Mouse (Mus musculus): ENCODE data around the gene Lnx1.

Lnx1 gene

GRCm38 (mm10) chr5:74648216-74648615 is 54.5 kb downstream of the Lnx1 start:
- no peak for DNase-seq

DNA sequence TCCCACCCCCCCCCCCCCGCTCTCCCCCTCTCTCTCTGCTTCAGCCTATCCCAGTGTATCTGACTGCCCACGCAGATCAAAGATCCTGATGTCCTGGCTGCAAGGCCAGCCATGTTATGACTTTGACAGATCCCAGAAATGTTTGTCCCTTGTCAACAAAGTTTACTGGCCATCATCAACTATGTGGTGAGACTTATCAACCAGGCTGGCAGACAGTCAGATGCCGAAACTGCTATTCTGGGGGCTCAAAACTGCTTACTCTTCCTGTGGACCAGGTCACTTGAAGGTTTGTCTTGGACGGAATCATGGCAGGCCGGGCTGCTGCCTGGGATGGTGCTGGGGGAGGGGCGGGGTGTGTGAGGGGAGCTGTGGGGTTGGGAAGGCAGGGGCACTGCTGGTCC is 55.1 kb downstream of the Lnx1 start:
- no peak for DNase-seq

DNA sequence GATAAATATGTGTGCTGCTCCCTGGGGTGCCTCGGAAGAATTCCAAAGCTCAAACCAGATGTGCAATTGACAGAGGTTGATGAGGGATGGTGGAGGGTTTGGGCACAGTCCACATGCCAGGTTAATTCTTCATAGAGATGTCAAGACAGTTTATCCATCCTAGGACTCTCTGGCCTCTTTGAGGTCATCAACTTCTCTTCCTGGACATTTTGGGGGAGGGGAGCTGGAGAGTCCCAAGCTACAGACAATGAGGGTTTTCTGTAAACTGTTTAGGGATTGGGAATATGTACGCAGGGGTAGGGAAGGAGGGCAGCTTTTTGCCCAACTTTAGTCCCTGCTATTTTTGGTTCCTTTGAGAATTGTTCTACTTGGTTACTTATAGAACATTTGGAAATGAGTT is 60.4 kb downstream of the Lnx1 start:
- DNase-seq = no peak

GRCm38 (mm10) chr5:74641000-74641399 is 61.7 kb downstream of the Lnx1 start:
- DNase-seq = peak; percentile 45

DNA sequence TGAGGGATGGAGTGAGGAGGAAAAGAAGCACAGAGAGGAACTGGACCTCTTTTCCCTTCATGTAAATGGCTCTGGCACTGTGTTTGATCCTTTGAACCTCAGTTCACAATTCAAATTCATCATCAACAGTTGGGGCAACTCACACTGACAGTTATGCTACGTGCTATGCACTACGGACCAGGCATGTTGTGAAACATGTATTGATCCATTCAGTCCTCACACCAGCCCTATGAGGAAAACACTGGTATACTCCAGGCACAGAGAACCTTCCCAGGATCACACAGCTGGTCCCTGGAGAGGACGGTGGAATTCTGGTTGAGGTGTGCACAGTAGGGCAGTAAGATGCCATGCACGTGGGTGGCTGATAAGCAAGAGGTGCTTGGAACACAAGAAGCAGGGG is 62.2 kb downstream of the Lnx1 start:
- no peak for DNase-seq

DNA sequence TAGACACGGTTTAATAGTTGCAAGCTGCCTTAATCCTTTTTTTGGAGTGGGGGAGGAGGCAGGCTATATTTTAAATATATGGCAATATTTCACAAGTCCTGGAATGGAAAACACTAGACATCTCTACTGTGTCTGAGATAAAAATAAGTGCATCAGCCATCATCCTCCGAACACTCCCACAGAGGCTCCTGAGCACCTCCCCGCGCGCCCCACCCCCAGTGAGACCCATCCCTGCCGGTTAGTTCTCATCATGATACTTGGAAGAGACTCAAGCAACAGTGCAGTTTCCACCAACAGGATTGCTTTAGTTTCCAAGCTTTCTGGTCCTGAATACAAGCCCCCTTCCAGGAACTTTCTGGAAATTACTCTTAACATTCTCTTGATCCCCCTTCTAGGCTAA is 63.2 kb downstream of the Lnx1 start:
- DNase-seq = no peak

DNA sequence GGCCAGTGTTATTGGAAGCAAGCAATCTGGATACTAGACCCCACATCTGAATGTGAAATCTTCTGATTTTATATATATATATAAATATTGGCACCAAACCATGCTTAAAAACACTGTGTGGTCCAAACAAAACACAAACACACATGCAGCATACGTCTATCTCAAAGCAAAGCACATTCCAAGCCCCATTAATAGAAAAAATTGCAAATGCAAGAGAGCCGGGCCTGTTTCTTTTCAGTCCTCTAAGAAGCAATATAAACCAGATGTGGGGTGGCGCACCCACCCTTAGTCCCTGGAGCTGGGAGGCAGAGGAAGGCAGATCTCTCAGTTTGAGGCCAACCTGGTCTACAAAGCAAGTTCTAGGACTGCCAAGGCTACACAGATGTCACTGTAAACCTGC is 68.3 kb downstream of the Lnx1 start:
- DNase-seq = no peak

- DNase-seq = no peak
Measured at GRCm38 (mm10) chr5:74633453-74633852, 69.3 kb downstream of the Lnx1 start.

DNA sequence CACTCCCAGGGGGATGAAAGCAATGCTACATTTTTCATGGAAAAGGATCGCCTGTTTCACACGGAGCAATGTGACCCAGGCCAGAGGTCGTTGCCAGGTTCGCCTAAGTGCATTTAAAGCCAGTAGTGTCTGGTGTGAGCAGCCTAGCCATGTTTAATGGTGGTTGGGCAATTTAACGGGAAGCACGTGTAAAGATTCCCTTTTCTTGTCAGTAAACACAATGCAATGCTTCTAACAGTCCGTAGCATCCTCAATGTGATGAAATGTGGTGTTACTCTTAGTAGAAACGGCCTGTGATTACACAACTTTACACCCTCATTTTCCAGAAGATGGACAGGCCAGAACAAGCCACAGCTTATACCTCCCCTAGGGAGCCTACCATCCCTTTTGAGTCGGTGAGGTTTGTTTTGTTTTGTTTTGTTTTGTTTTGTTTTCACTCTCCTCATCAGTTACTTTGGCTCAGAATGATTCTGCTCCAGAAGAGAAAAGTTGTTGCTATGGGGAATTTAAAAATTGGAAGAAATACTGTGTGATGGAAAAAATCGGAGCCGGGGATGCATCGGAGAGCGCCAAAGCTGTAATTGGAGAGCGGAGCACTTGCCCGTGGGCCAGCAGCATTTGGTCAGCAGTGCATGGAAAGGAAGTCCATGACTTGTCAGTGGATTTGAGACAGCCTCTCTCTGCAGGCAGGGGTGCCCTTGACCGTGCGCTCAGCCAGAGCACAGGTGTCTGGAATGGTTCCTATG is 70.2 kb downstream of the Lnx1 start:
- DNase-seq = no peak

- no peak for DNase-seq
Measured at GRCm38 (mm10) chr5:74628001-74628400, 74.7 kb downstream of the Lnx1 start.

- no peak for DNase-seq
Measured at GRCm38 (mm10) chr5:74624385-74624784, 78.3 kb downstream of the Lnx1 start.

- no peak for DNase-seq
Measured at GRCm38 (mm10) chr5:74623316-74624000, 79.3 kb downstream of the Lnx1 start.

DNA sequence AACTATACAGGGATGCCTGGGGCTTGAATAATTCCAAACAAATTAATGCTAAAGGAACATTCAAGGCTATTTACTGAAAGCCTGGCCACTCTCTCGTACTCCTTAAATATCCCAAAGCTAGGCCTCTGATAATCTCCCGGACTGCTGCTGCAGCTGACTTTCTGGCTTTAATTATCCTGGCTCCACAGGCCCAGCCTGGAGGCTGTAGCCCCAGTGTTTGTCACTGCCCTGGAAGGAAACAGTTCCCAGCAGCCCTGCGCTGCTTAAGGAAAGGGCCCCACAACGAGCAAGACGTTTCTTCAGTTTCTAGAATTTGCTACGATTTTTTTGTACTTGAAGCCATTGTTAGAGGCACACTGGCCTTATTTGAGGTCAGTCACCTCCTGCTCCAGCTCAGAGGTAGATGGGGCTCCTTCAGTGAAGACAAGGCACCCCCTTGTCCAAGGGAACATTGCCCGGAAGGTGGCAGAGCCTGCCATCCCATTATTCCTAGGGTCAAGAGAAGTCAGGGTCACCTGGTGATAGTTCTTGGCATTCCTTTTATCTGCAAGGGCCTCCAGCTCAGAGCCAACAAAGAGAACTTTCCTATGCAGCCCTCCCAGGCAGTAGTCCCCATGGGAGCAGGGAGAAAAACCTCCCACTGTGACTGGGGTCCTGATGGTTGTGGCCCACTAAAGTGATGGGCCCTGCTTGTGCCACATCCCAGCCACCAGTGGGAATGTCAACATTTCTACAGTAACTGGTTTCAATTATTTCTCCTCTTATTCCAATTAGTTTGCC is 80.8 kb downstream of the Lnx1 start:
- no peak for DNase-seq

GRCm38 (mm10) chr5:74618573-74619059 is 84.1 kb downstream of the Lnx1 start:
- DNase-seq = no peak

DNA sequence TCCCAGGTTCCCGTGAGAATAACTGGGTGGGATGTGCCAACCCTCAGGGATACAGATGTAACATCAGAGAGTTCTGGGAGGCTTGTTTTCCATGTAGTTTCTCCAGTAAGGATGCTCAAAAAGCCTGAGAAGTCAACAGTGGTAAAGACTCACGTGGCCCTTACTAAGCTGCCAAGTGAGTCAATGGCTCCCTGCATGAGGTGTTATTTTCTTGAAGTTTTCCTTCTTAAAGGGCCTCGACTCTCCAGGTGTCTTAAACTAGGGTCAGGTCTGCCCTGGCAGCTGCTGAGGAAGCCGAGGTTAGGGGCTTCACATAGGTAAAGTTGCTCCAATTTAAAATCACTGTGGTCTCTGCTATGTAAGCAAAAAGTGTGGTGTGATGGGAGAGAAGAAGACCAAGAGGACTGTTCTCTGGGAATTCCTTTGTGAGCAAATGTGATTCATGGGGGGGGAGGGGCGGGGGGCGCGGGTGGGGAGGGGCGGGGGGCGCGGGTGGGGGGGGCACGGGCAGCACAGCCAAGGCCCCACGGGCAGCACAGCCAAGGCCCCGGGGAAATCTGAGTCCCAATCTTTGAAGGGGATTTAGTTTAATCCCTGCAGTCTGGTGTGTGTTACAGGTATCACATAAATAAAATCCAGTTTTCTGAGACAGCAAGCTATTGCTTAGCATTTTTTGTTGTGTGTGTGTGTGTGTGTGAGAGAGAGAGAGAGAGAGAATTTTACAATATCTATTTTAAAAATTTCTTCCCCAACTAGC is 84.7 kb downstream of the Lnx1 start:
- no peak for DNase-seq

DNA sequence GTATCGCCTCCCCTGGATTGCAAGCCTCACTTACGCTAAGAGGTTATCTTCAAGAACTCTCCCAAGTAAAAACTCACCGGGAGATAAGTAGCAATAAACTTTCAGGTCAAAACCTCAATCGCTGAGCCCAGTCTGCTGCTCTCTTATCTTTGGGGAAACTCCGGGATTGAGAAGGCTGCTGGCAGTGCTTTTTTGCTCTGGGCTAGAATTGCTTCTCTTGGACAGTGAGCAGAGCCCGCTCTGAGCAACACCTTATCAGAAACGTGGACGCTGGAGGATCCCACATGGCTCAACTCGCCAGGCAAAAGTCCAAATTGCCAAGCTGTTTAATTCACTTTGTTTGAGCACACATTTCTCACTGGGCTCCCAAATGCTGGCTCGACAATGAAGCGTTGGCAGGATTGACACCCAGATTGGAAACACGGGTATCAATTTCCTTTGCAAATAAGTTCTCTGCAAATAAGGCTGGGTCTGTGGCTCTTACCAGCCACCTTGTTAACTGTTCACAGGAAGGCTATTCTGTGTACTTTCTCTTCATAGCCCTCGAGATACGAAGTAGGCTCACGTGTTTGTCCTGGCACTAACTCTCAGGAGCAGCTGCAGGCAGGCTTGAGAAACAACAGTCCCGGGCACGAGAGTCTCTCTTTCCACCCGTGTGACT is 89.1 kb downstream of the Lnx1 start:
- DNase-seq = no peak

DNA sequence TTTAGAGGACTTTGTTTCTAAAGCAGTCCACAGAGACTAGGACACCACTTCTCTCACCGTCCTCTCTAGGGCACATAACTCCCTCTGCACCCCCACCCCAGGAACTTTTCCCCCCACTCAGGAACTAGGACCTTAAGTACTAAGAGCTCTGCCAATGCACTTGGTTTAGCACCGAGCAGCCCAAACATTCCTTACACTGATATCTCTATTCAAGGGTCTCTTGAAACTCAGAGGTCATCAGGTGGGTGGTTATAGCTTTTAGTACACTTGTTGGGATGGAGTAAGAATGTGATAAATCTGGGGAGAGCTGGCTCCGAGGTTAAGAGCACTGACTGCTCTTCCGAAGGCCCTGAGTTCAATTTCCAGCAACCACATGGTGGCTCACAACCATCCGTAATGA is 90.0 kb downstream of the Lnx1 start:
- DNase-seq = no peak

DNA sequence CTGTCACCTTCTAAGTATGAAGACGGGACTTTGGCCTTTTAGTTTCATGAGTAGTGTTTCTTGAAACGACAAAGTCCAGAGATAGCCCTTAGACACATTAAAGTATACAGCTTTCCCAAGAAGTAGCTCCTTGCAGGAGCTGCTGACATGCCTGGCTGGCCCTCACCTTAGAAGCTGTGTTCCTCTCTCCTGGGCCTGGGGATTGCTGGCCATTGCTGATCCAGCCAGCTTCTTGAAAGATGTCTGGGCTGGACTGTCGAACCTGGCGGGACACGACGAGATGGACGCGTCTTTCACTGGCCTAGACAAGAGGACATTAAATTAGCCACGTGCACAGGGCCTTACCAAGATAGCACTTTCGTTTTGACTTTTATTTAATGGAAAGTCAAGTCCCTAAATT is 92.2 kb downstream of the Lnx1 start:
- no peak for DNase-seq

- DNase-seq = no peak
Measured at GRCm38 (mm10) chr5:74606213-74606612, 96.5 kb downstream of the Lnx1 start.

GRCm38 (mm10) chr5:74603306-74603705 is 99.4 kb downstream of the Lnx1 start:
- DNase-seq = no peak

DNA sequence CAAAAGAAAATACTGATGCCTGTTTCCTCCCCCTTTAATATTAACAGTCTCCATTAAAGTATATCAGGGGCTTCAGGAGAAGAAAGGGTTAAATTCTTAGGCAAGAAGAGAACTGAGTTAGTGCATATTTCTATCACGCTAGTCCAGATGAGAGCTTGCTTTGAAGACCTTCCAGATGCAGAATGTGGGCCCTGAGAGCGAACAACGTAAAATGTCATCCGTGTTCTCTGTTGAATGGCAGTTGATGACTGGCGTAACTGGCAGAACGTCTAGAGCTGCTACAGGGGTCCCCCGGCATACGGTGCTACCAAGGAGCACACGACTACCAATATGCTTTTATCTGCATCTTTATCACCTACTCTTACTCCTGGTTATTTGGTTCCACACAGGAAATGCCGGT is 100.3 kb downstream of the Lnx1 start:
- no peak for DNase-seq

- no peak for DNase-seq
Measured at GRCm38 (mm10) chr5:74601965-74602364, 100.7 kb downstream of the Lnx1 start.
